Mouse (Mus musculus) G1E (cell line): ENCODE measurements around the gene Alox12b. TPM values are rescaled to one million over a fixed set of nuclear protein-coding genes. Genes with fewer than 3 reads are reported as not detected.

Source experiments
- ATAC-seq: 2 replicates; pipeline ENCODE4 v1.8.0; 2016; ENCODE audit warnings: mild to moderate bottlenecking; ENCODE audit not compliant: insufficient number of reproducible peaks, poor library complexity, low FRiP score, severe bottlenecking; ENCODE audit errors: extremely low read depth
- DNase-seq: peaks from one replicate; pipeline ENCODE4 v3.0.0; 2012; ENCODE audit warnings: low spot score
- H3K27me3 ChIP-seq: 2 replicates; pipeline ENCODE4 v1.6.1; 2012; ENCODE audit warnings: mild to moderate bottlenecking, low read length, inconsistent platforms; ENCODE audit not compliant: insufficient read depth
- H3K36me3 ChIP-seq: replicated peaks from 2 replicates; pipeline ENCODE3; 2012; ENCODE audit warnings: mild to moderate bottlenecking, inconsistent platforms
- H3K4me1 ChIP-seq: 2 replicates; pipeline ENCODE4 v1.6.1; 2012; ENCODE audit warnings: low read depth, low read length, inconsistent platforms, mixed read lengths; ENCODE audit not compliant: insufficient read depth
- H3K4me3 ChIP-seq: 2 replicates; pipeline ENCODE4 v1.5.1; 2012; ENCODE audit warnings: low read depth, mild to moderate bottlenecking, inconsistent platforms, low read length, moderate library complexity, mixed read lengths
- H3K9me3 ChIP-seq: replicated peaks from 2 replicates; pipeline ENCODE4 v1.6.1; 2012; ENCODE audit warnings: inconsistent platforms
- CTCF ChIP-seq: IDR thresholded peaks from 2 replicates; pipeline ENCODE4 v1.5.1; 2012; ENCODE audit warnings: low read depth, low read length, inconsistent platforms, mixed read lengths
- GATA1 ChIP-seq: IDR thresholded peaks from 2 replicates; pipeline ENCODE4 v1.6.1; 2012; ENCODE audit warnings: borderline replicate concordance, low read length, inconsistent platforms, mixed read lengths
- GATA2 ChIP-seq: IDR thresholded peaks from 2 replicates; pipeline ENCODE4 v1.6.1; 2012; ENCODE audit warnings: low read depth, low read length, inconsistent platforms, borderline replicate concordance
- POLR2AphosphoS5 ChIP-seq: IDR thresholded peaks from 2 replicates; pipeline ENCODE4 v1.6.1; 2012; ENCODE audit warnings: low read depth, low read length, inconsistent platforms; ENCODE audit not compliant: insufficient replicate concordance
- TAL1 ChIP-seq: conservative IDR thresholded peaks from 2 replicates; pipeline ENCODE4 v1.6.1; 2012; ENCODE audit warnings: low read depth, low read length, inconsistent platforms, mixed read lengths
- polyA plus RNA-seq: library from polyadenylated mRNA; stranded (reverse); fragments of >175 nt; gene quantifications from 2 replicates; pipeline ENCODE4 v1.2.3, GENCODE M21; 2012
- total RNA-seq, 2 experiments: library from RNA; stranded (forward) in 1 of 2; stranded (reverse) in 1 of 2; fragments of 200-1000 nt in 1 of 2; fragments of >200 nt in 1 of 2; fragmentation: Nextera tagmentation in 1 of 2; gene quantifications; 2 replicates each; pipeline ENCODE4 v1.2.3; 2014 to 2017

Gene Alox12b
- total and polyA plus RNA-seq, 3 experiments = not detected

- peaks cover 39% of the 10 kb centered on the region for H3K4me1 ChIP-seq
- H3K4me3 ChIP-seq = no peak overlapping the region
- H3K27me3 ChIP-seq = peaks cover 21% of the 10 kb centered on the region
- H3K36me3 ChIP-seq = peaks cover 32% of the 10 kb centered on the region
- DNase-seq (no peak), ATAC-seq (no peak)
- no peaks in the 10 kb centered on the region for H3K9me3 ChIP-seq
- TF ChIP-seq GATA1 (no peak), TAL1 (no peak), POLR2AphosphoS5 (no peak), CTCF (no peak), GATA2 (no peak)
Observed at GRCm38 (mm10) chr11:69111865-69112264, 44.9 kb upstream of the Alox12b start.

DNA sequence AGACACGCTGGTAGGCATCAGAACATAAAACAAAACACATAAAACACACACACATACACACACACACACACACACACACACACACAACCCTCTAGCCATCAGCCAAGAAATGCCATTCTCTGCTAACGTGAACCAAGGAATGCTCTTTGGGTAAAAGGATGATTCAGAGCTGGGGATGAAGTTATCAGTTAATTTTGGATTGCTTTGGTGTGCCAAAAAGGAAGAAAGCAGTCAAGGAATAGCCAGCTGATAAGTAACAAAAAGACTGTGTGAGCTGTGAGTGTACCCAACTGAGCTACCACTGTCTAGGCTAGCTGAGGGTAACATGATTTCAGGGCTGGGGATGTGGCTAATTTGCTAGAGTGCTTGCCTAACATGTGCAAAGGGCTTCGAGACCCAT lies 42.8 kb upstream of the Alox12b start:
- DNase-seq = no peak
- peaks cover 53% of the 10 kb centered on the region for H3K4me1 ChIP-seq
- TF ChIP-seq GATA2 (no peak), TAL1 (no peak), CTCF (no peak), GATA1 (no peak), POLR2AphosphoS5 (no peak)
- peaks cover 21% of the 10 kb centered on the region for H3K27me3 ChIP-seq
- H3K4me3 ChIP-seq = no peak overlapping the region
- no peaks in the 10 kb centered on the region for H3K9me3 ChIP-seq
- ATAC-seq = no peak
- peaks cover 10% of the 10 kb centered on the region for H3K36me3 ChIP-seq

DNA sequence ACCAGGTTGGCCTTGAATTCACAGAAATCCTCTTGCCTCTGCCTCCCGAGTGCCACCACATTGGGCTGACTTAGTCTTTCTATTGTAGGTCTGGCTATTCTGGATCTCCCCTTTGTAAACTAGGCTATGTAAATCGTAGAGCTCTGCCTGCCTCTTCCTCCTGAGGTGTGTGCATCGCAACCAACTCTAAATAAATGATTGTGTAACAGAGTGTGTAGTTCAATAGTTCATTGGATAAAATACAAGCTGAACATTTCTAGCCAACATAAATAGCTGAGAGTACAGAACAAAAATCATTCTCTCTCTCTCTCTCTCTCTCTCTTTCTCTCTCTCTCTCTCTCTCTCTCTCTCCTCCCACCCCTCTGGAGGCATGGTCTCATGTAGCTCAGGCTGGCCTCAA lies 42.2 kb upstream of the Alox12b start:
- DNase-seq (no peak), ATAC-seq (no peak)
- Histone ChIP-seq H3K27me3 (peaks cover 21% of the 10 kb centered on the region), H3K4me3 (no peak overlapping the region), H3K9me3 (no peaks in the 10 kb centered on the region), H3K36me3 (peaks cover 4% of the 10 kb centered on the region), H3K4me1 (peaks cover 52% of the 10 kb centered on the region)
- no peak for TF ChIP-seq POLR2AphosphoS5
- no peak for TF ChIP-seq CTCF
- no peak for TF ChIP-seq TAL1
- no peak for TF ChIP-seq GATA2
- TF ChIP-seq GATA1 = no peak

- Histone ChIP-seq H3K36me3 (no peaks in the 10 kb centered on the region), H3K4me1 (peaks cover 58% of the 10 kb centered on the region), H3K4me3 (peak overlapping the region; percentile 3; the same call in 1 of the 2 replicates), H3K9me3 (no peaks in the 10 kb centered on the region), H3K27me3 (peaks cover 29% of the 10 kb centered on the region)
- DNase-seq (no peak), ATAC-seq (no peak)
- TF ChIP-seq CTCF = no peak
- no peak for TF ChIP-seq GATA2
- TF ChIP-seq GATA1 = no peak
- TF ChIP-seq TAL1 = no peak
- TF ChIP-seq POLR2AphosphoS5 = no peak
Observed at GRCm38 (mm10) chr11:69116843-69117242, 39.9 kb upstream of the Alox12b start.

GRCm38 (mm10) chr11:69117737-69118695 lies 38.8 kb upstream of the Alox12b start:
- DNase-seq = peak; percentile 65

GRCm38 (mm10) chr11:69118765-69119164 lies 38.0 kb upstream of the Alox12b start:
- TF ChIP-seq GATA1 (no peak), POLR2AphosphoS5 (no peak), GATA2 (no peak), CTCF (no peak), TAL1 (no peak)
- no peaks in the 10 kb centered on the region for H3K36me3 ChIP-seq
- peaks cover 68% of the 10 kb centered on the region for H3K4me1 ChIP-seq
- H3K27me3 ChIP-seq = peaks cover 17% of the 10 kb centered on the region
- no peak for ATAC-seq
- peak overlapping the region; percentile 74 for H3K4me3 ChIP-seq
- H3K9me3 ChIP-seq = no peaks in the 10 kb centered on the region
- DNase-seq = peak; percentile 46

More at GRCm38 (mm10) chr11:69117737-69118695, 38.8 kb upstream of the Alox12b start:
- Histone ChIP-seq H3K27me3 (peaks cover 18% of the 10 kb centered on the region), H3K4me3 (peak overlapping the region; percentile 74), H3K9me3 (no peaks in the 10 kb centered on the region), H3K36me3 (no peaks in the 10 kb centered on the region), H3K4me1 (peaks cover 64% of the 10 kb centered on the region)
- TF ChIP-seq TAL1 (no peak), GATA2 (no peak), GATA1 (no peak), CTCF (no peak), POLR2AphosphoS5 (no peak)
- ATAC-seq = no peak
